Mouse (Mus musculus) CH12.LX (cell line): ENCODE measurements around the gene Irs3. TPM values are rescaled to one million over a fixed set of nuclear protein-coding genes. Genes with fewer than 3 reads are reported as not detected.

Experiments
- DNase-seq: peaks from one replicate; pipeline ENCODE4 v3.0.0-alpha.2; 2013; ENCODE audit errors: extremely low read depth
- H3K27ac ChIP-seq: 2 replicates; pipeline ENCODE4 v1.5.1; 2012; ENCODE audit warnings: low read depth, mild to moderate bottlenecking, control low read depth, moderate library complexity; ENCODE audit not compliant: insufficient read depth
- H3K27me3 ChIP-seq: replicated peaks from 2 replicates; pipeline ENCODE3; 2012; ENCODE audit warnings: inconsistent platforms
- H3K36me3 ChIP-seq, 2 experiments: replicated peaks in 1 of 2; 2 replicates each; pipeline versions ENCODE3 to v1.6.1; 2012; ENCODE audit warnings: inconsistent platforms in 1 of 2, low read length in 1 of 2, mild to moderate bottlenecking in 1 of 2, mixed read lengths in 1 of 2, moderate library complexity in 1 of 2; ENCODE audit not compliant: control insufficient read depth in 1 of 2, insufficient read depth in 1 of 2
- H3K4me1 ChIP-seq, 2 experiments: 2 replicates each; pipeline ENCODE4 v1.6.1; 2012; ENCODE audit warnings: inconsistent platforms in 1 of 2, moderate library complexity in 1 of 2; ENCODE audit not compliant: insufficient read depth in 2 of 2, control insufficient read depth in 1 of 2
- H3K4me2 ChIP-seq: 2 replicates; pipeline ENCODE4 v1.6.1; 2012; ENCODE audit warnings: low read depth, mild to moderate bottlenecking, control low read depth; ENCODE audit not compliant: poor library complexity, insufficient read depth, severe bottlenecking
- H3K4me3 ChIP-seq, 3 experiments: fragments of 150-350 bp in 1 of 3; sonication (generic) in 1 of 3; replicated peaks in 1 of 3; 2 replicates each; pipeline versions ENCODE3 to v1.5.1; 2011 to 2012; ENCODE audit warnings: low read depth in 2 of 3, low read length in 2 of 3, mild to moderate bottlenecking in 2 of 3, moderate library complexity in 2 of 3, control low read depth in 1 of 3, improper control_type of control experiment in 1 of 3, inconsistent platforms in 1 of 3, mixed read lengths in 1 of 3; ENCODE audit not compliant: poor library complexity in 1 of 3
- H3K79me2 ChIP-seq: replicated peaks from 2 replicates; pipeline ENCODE4 v1.6.1; 2012; ENCODE audit warnings: mild to moderate bottlenecking, moderate library complexity; ENCODE audit not compliant: control insufficient read depth, poor library complexity, insufficient read depth, severe bottlenecking; ENCODE audit errors: extremely low read depth
- H3K9ac ChIP-seq: 2 replicates; pipeline ENCODE4 v1.6.1; 2012; ENCODE audit warnings: low read depth, mild to moderate bottlenecking, control low read depth, moderate library complexity; ENCODE audit not compliant: insufficient read depth
- H3K9me3 ChIP-seq: replicated peaks from 2 replicates; pipeline ENCODE3; 2012; ENCODE audit warnings: low read length, inconsistent platforms, mixed read lengths
- CHD1 ChIP-seq: IDR thresholded peaks from 2 replicates; pipeline ENCODE4 v1.6.1; 2012; ENCODE audit warnings: low read depth, low read length, improper control_type of control experiment, inconsistent platforms
- CHD2 ChIP-seq: IDR thresholded peaks from 2 replicates; pipeline ENCODE4 v1.6.1; 2011; ENCODE audit warnings: low read length, improper control_type of control experiment
- CTCF ChIP-seq, 2 experiments: IDR thresholded peaks in 1 of 2; conservative IDR thresholded peaks in 1 of 2; 2 replicates each; pipeline ENCODE4 v1.5.1; 2011 to 2012; ENCODE audit warnings: low read depth in 2 of 2, low read length in 2 of 2, improper control_type of control experiment in 1 of 2, inconsistent platforms in 1 of 2, mild to moderate bottlenecking in 1 of 2, moderate library complexity in 1 of 2
- E2F4 ChIP-seq: IDR thresholded peaks from 2 replicates; pipeline ENCODE4 v1.6.1; 2011; ENCODE audit warnings: low read depth, low read length, improper control_type of control experiment; ENCODE audit not compliant: insufficient replicate concordance
- GABPA ChIP-seq: IDR thresholded peaks from 2 replicates; pipeline ENCODE4 v1.6.1; 2012; ENCODE audit warnings: low read depth, low read length, improper control_type of control experiment, inconsistent platforms; ENCODE audit not compliant: insufficient replicate concordance
- HCFC1 ChIP-seq: IDR thresholded peaks from 2 replicates; pipeline ENCODE4 v1.6.1; 2012; ENCODE audit warnings: low read depth, mild to moderate bottlenecking, inconsistent platforms, low read length, improper control_type of control experiment
- IRF4 ChIP-seq: IDR thresholded peaks from 2 replicates; pipeline ENCODE4 v1.6.1; 2014; ENCODE audit warnings: low read depth, mild to moderate bottlenecking, inconsistent platforms, low read length, improper control_type of control experiment
- JUND ChIP-seq: conservative IDR thresholded peaks from 2 replicates; pipeline ENCODE4 v1.6.1; 2011; ENCODE audit warnings: low read depth, low read length, improper control_type of control experiment
- MAFK ChIP-seq: IDR thresholded peaks from 2 replicates; pipeline ENCODE4 v1.6.1; 2011; ENCODE audit warnings: low read length, improper control_type of control experiment; ENCODE audit not compliant: insufficient replicate concordance
- MAZ ChIP-seq: IDR thresholded peaks from 2 replicates; pipeline ENCODE4 v1.6.1; 2012; ENCODE audit warnings: low read depth, mild to moderate bottlenecking, inconsistent platforms, low read length, improper control_type of control experiment, moderate library complexity
- RAD21 ChIP-seq: IDR thresholded peaks from 2 replicates; pipeline ENCODE4 v1.6.1; 2011; ENCODE audit warnings: low read depth, mild to moderate bottlenecking, low read length, improper control_type of control experiment, moderate library complexity
- RCOR1 ChIP-seq: conservative IDR thresholded peaks from 2 replicates; pipeline ENCODE4 v1.6.1; 2012; ENCODE audit warnings: low read depth, mild to moderate bottlenecking, inconsistent platforms, low read length, improper control_type of control experiment
- SIN3A ChIP-seq: IDR thresholded peaks from 2 replicates; pipeline ENCODE4 v1.6.1; 2012; ENCODE audit warnings: low read length, improper control_type of control experiment, inconsistent platforms
- SMC3 ChIP-seq: IDR thresholded peaks from 2 replicates; pipeline ENCODE4 v1.6.1; 2011; ENCODE audit warnings: low read depth, low read length, improper control_type of control experiment
- UBTF ChIP-seq: IDR thresholded peaks from 2 replicates; pipeline ENCODE4 v1.6.1; 2012; ENCODE audit warnings: low read depth, mild to moderate bottlenecking, inconsistent platforms, low read length, improper control_type of control experiment, moderate library complexity
- USF1 ChIP-seq: IDR thresholded peaks from 2 replicates; pipeline ENCODE4 v1.6.1; 2014; ENCODE audit warnings: low read depth, mild to moderate bottlenecking, inconsistent platforms, low read length, improper control_type of control experiment
- ZC3H11A ChIP-seq: IDR thresholded peaks from 2 replicates; pipeline ENCODE4 v1.6.1; 2012; ENCODE audit warnings: low read depth, mild to moderate bottlenecking, inconsistent platforms, low read length, improper control_type of control experiment
- ZKSCAN1 ChIP-seq: IDR thresholded peaks from 2 replicates; pipeline ENCODE4 v1.6.1; 2012; ENCODE audit warnings: low read depth, inconsistent platforms, low read length, improper control_type of control experiment, borderline replicate concordance
- ZMIZ1 ChIP-seq: IDR thresholded peaks from 2 replicates; pipeline ENCODE4 v1.6.1; 2012; ENCODE audit warnings: low read depth, mild to moderate bottlenecking, inconsistent platforms, low read length, improper control_type of control experiment
- ZNF384 ChIP-seq: IDR thresholded peaks from 2 replicates; pipeline ENCODE4 v1.6.1; 2012; ENCODE audit warnings: low read depth, low read length, improper control_type of control experiment, inconsistent platforms
- dilution Hi-C: fragments of 300-500 bp; cut with MboI; formaldehyde crosslinking; loops from 2 replicates; pipeline ENCODE4 v1.14.3; 2020; ENCODE audit warnings: low sequenced_read_pairs; ENCODE audit not compliant: extremely low pct_unique_long_range_greater_than_20kb, extremely low pct_ligation_motif_present
- in situ Hi-C: fragments of 300-500 bp; cut with MboI; formaldehyde crosslinking; loops from 3 replicates; pipeline ENCODE4 v1.14.3; 2019; ENCODE audit warnings: low sequenced_read_pairs, low pct_ligation_motif_present, low pct_unique_long_range_greater_than_20kb, mixed read lengths
- polyA plus RNA-seq: library from polyadenylated mRNA; unstranded; fragments of >175 nt; gene quantifications from 2 replicates; pipeline ENCODE4 v1.2.1, GENCODE M21; 2012; ENCODE audit warnings: low read depth; ENCODE audit not compliant: insufficient read length
- total RNA-seq, 2 experiments: library from RNA; depleted of rRNA; stranded (reverse); fragments of 300-350 nt in 1 of 2; fragments of >200 nt in 1 of 2; gene quantifications; 2 replicates each; pipeline ENCODE4 v1.2.3; 2012 to 2014

The Irs3 gene
- total and polyA plus RNA-seq, 3 experiments: not detected

GRCm38 (mm10) chr5:137610548-137611244 lies 34.8 kb downstream of the Irs3 start:
- no peak overlapping the region for H3K4me2 ChIP-seq
- H3K36me3 ChIP-seq: peaks cover 0 to 27% of the 10 kb centered on the region in 2 experiments
- no peak overlapping the region for H3K27ac ChIP-seq
- H3K79me2 ChIP-seq: no peaks in the 10 kb centered on the region
- H3K4me1 ChIP-seq: peaks cover 0 to 11% of the 10 kb centered on the region in 2 experiments; a peak in 2 of 4 replicates
- no peak for TF ChIP-seq RCOR1
- no peak for TF ChIP-seq MAZ
- TF ChIP-seq SMC3: no peak
- TF ChIP-seq CTCF (conservative IDR thresholded peaks at IDR 0.05 in 1 of 2, IDR thresholded peaks at IDR 0.05 in 1 of 2; ENCODE audit: low read depth in 2 of 2, low read length in 2 of 2): no peak
- TF ChIP-seq SIN3A: no peak
- TF ChIP-seq ZMIZ1: no peak
- no peak for TF ChIP-seq GABPA
- no peak for TF ChIP-seq CHD2
- TF ChIP-seq ZNF384: no peak
- no peak for TF ChIP-seq JUND
- TF ChIP-seq ZKSCAN1: no peak
- TF ChIP-seq UBTF: no peak
- no peak for TF ChIP-seq MAFK
- TF ChIP-seq RAD21: no peak
- TF ChIP-seq ZC3H11A: no peak
- TF ChIP-seq USF1: no peak
- no peak overlapping the region for H3K4me3 ChIP-seq
- no peaks in the 10 kb centered on the region for H3K27me3 ChIP-seq
- no peak overlapping the region for H3K9ac ChIP-seq
- no peak for DNase-seq
- dilution Hi-C loops (no loop called here), in situ Hi-C loops (no loop called here)
- H3K9me3 ChIP-seq: no peaks in the 10 kb centered on the region

DNA sequence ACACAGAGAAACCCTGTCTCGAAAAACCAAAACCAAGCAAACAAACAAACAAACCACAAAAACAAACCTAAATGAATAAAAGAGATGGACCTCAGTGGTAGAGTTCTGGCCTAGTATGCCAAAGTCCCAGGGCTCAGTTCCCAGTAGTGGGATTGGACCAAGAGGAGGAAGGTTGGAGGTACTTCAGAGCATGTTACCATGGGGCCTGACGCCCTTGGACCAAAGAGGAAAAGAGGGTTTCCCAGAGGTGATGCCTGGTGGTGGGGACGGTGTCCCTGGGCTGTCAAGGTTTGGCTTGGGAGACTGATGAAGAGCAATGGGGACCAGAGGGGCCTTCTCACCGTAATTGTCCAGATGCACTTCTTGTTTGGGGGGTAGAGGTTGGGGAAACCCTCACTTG lies 35.5 kb downstream of the Irs3 start:
- TF ChIP-seq HCFC1: no peak
- no peak for TF ChIP-seq CHD1
- TF ChIP-seq ZMIZ1: no peak
- TF ChIP-seq E2F4: no peak
- no peak for TF ChIP-seq SIN3A
- TF ChIP-seq IRF4: no peak
- TF ChIP-seq, all 38 proteins: peak for 0
- Histone ChIP-seq H3K9me3 (no peaks in the 10 kb centered on the region), H3K4me3 (no peak overlapping the region), H3K4me1 (peaks cover 0 to 14% of the 10 kb centered on the region in 2 experiments; a peak in 2 of 4 replicates), H3K4me2 (no peak overlapping the region), H3K27me3 (no peaks in the 10 kb centered on the region), H3K27ac (no peak overlapping the region), H3K79me2 (no peaks in the 10 kb centered on the region), H3K9ac (no peak overlapping the region), H3K36me3 (peaks cover 0 to 33% of the 10 kb centered on the region in 2 experiments)
- dilution Hi-C loops: no loop called here
- DNase-seq: no peak
- in situ Hi-C loops: no loop called here
